Mouse (Mus musculus) myocyte (in vitro differentiated cells): ENCODE measurements around the gene Prkg2. TPM values are rescaled to one million over a fixed set of nuclear protein-coding genes. Genes with fewer than 3 reads are reported as not detected.

Experiments used
- H3K27me3 ChIP-seq: one replicate; pipeline ENCODE4 v1.6.1; 2011; ENCODE audit not compliant: control insufficient read depth, insufficient read depth, insufficient read length
- H3K36me3 ChIP-seq: one replicate; pipeline ENCODE4 v1.6.1; 2011; ENCODE audit not compliant: control insufficient read depth, insufficient read depth
- H3K4me2 ChIP-seq: one replicate; pipeline ENCODE4 v1.6.1; 2011; ENCODE audit warnings: low read depth, control low read depth
- H3K4me3 ChIP-seq: one replicate; pipeline ENCODE4 v1.5.1; 2011; ENCODE audit warnings: mild to moderate bottlenecking, control low read depth, moderate library complexity
- H3K79me2 ChIP-seq: one replicate; pipeline ENCODE4 v1.6.1; 2011; ENCODE audit not compliant: control insufficient read depth, insufficient read depth
- H3ac ChIP-seq: one replicate; pipeline ENCODE4 v1.6.1; 2011; ENCODE audit not compliant: control insufficient read depth, insufficient read length
- CEBPB ChIP-seq: IDR thresholded peaks from 2 replicates; pipeline ENCODE4 v1.6.1; 2011; ENCODE audit warnings: mild to moderate bottlenecking, moderate library complexity; ENCODE audit not compliant: poor library complexity, insufficient read depth, severe bottlenecking
- E2F4 ChIP-seq: IDR thresholded peaks from one replicate; pipeline ENCODE4 v1.6.1; 2011; ENCODE audit warnings: mild to moderate bottlenecking, control low read depth, moderate library complexity; ENCODE audit not compliant: insufficient read depth
- MAX ChIP-seq: IDR thresholded peaks from one replicate; pipeline ENCODE4 v1.6.1; 2011; ENCODE audit warnings: low read depth, mild to moderate bottlenecking, control low read depth
- MYOD1 ChIP-seq, 3 experiments: IDR thresholded peaks; one replicate each; pipeline ENCODE4 v1.6.1; 2011; ENCODE audit warnings: control low read depth in 2 of 3, low read depth in 2 of 3, mild to moderate bottlenecking in 2 of 3, moderate library complexity in 1 of 3; ENCODE audit not compliant: insufficient read length in 2 of 3, control insufficient read depth in 1 of 3
- MYOG ChIP-seq, 3 experiments: IDR thresholded peaks; one replicate each; pipeline ENCODE4 v1.6.1; 2011; ENCODE audit warnings: control low read depth in 2 of 3, low read depth in 2 of 3, mild to moderate bottlenecking in 2 of 3; ENCODE audit not compliant: insufficient read length in 2 of 3, control insufficient read depth in 1 of 3, insufficient read depth in 1 of 3
- POLR2A ChIP-seq: IDR thresholded peaks from one replicate; pipeline ENCODE4 v1.6.1; 2011; ENCODE audit warnings: low read depth, mild to moderate bottlenecking, control low read depth, moderate library complexity; ENCODE audit not compliant: insufficient read length
- POLR2AphosphoS2 ChIP-seq: IDR thresholded peaks from one replicate; pipeline ENCODE4 v1.6.1; 2011; ENCODE audit warnings: low read depth, control low read depth; ENCODE audit not compliant: insufficient read length
- REST ChIP-seq: IDR thresholded peaks from one replicate; pipeline ENCODE4 v1.6.1; 2011; ENCODE audit warnings: mild to moderate bottlenecking, control low read depth, moderate library complexity; ENCODE audit not compliant: insufficient read depth, insufficient read length
- SRF ChIP-seq: IDR thresholded peaks from one replicate; pipeline ENCODE4 v1.6.1; 2011; ENCODE audit warnings: low read depth; ENCODE audit not compliant: control insufficient read depth, insufficient read length
- TCF12 ChIP-seq: IDR thresholded peaks from one replicate; pipeline ENCODE4 v1.6.1; 2011; ENCODE audit warnings: mild to moderate bottlenecking, control low read depth; ENCODE audit not compliant: poor library complexity, insufficient read depth, severe bottlenecking
- TCF3 ChIP-seq: IDR thresholded peaks from one replicate; pipeline ENCODE4 v1.6.1; 2011; ENCODE audit warnings: low read depth, control low read depth; ENCODE audit not compliant: insufficient read length
- USF1 ChIP-seq: IDR thresholded peaks from one replicate; pipeline ENCODE4 v1.6.1; 2011; ENCODE audit warnings: low read depth, mild to moderate bottlenecking, control low read depth, moderate library complexity
- polyA plus RNA-seq: library from polyadenylated mRNA; unstranded; fragments of >200 nt; fragmentation: generic; extraction: Trizol; gene quantifications from one replicate; pipeline ENCODE4 v1.2.1, GENCODE M21; 2012; ENCODE audit warnings: missing spikeins

Prkg2 gene
- polyA plus RNA-seq, 1 experiment: 22.8 TPM

DNA sequence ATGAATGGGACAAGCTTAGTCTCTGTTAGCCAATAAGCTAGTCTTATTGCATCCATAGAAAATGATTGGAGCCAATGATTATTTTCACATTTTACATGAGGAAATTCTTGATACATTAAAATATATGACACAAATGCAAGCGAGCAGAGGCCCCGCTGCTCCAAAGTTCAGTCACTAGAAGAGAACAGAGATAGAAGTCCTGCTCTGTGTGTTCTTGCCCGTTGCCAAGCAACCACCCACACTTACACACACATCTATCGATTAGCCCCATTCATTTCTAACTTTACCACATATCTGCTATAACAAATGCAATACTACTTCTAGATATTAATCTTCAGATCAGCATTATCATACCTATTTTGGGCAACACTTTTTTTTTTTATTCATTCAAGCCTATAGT is 85.6 kb downstream of the Prkg2 start:
- Histone ChIP-seq H3ac (no peak overlapping the region), H3K4me2 (peak overlapping the region; percentile 47), H3K36me3 (peaks cover 13% of the 10 kb centered on the region), H3K4me3 (peak overlapping the region; percentile 26), H3K27me3 (no peaks in the 10 kb centered on the region), H3K79me2 (peaks cover 10% of the 10 kb centered on the region)
- no peak for TF ChIP-seq REST
- TF ChIP-seq MYOD1 (IDR thresholded peaks at IDR 0.05; ENCODE audit: control insufficient read depth in 1 of 3, insufficient read length in 2 of 3, low read depth in 2 of 3): no peak
- no peak for TF ChIP-seq CEBPB
- TF ChIP-seq MAX: no peak
- TF ChIP-seq USF1: no peak
- TF ChIP-seq MYOG (IDR thresholded peaks at IDR 0.05; ENCODE audit: control insufficient read depth in 1 of 3, insufficient read depth in 1 of 3, insufficient read length in 2 of 3, low read depth in 2 of 3): no peak
- TF ChIP-seq SRF: no peak
- TF ChIP-seq TCF3: no peak
- TF ChIP-seq POLR2A: no peak
- no peak for TF ChIP-seq E2F4
- TF ChIP-seq POLR2AphosphoS2: no peak
- TF ChIP-seq TCF12: no peak

DNA sequence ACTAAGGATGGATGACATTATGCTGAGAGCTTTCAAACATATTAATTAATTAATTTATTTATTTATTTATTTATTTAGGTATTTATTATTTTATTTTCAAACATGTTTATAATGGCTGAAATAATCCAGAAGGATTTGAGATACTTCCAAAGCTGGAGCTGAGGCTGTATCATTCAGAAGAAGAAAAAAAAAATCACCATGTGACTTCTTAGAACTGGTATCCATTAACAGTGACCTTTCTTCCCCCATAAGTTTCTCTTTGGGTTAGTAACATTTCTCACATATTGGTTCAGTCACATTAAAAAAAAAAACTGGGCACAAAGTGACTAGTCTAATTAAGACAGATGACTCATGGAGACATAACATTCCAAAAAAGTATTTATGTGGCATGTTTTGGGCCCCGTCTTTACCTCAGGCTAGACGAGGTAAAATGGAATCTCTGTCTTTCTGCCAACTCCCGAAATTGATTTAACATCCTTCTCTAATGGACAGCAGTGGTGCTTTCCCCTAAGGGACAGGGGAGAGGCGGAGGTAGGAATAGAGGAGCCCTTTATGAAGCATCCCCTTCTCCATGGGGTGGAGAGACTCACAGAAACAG is 86.6 kb downstream of the Prkg2 start:
- peaks cover 3% of the 10 kb centered on the region for H3K36me3 ChIP-seq
- TF ChIP-seq USF1 (peak; percentile 77), SRF (no peak), E2F4 (no peak)
- H3K4me3 ChIP-seq: peak overlapping the region; percentile 26

DNA sequence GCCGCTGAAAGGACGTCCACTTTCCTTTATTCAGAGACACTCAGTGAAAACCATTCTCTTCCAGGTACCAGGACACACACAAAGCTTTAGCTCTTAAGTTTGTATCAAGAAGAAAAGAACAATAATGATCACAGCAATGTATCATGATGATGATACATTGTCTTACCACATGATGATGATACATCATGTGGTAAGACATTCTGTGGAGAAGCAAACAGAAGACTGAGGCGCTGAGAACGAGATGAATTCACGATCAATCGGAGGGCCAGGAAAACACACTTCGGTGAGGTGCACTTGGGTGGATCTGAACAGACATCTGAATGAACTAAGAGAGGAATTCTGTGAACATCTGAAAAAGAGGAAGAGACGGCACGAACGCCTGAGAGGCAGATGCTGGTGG is 87.4 kb downstream of the Prkg2 start:
- H3K4me2 ChIP-seq: peak overlapping the region; percentile 74
- TF ChIP-seq USF1: peak; percentile 42
- peak; percentile 44 for TF ChIP-seq POLR2A
- TF ChIP-seq TCF3: no peak
- no peak overlapping the region for H3ac ChIP-seq
- no peaks in the 10 kb centered on the region for H3K36me3 ChIP-seq
- peak overlapping the region; percentile 26 for H3K4me3 ChIP-seq
- H3K79me2 ChIP-seq: peaks cover 6% of the 10 kb centered on the region
- H3K27me3 ChIP-seq: no peaks in the 10 kb centered on the region

More for the DNA sequence above, 86.6 kb downstream of the Prkg2 start:
- H3K79me2 ChIP-seq: peaks cover 9% of the 10 kb centered on the region
- no peaks in the 10 kb centered on the region for H3K27me3 ChIP-seq
- H3K4me2 ChIP-seq: peak overlapping the region; percentile 74
- no peak overlapping the region for H3ac ChIP-seq

DNA sequence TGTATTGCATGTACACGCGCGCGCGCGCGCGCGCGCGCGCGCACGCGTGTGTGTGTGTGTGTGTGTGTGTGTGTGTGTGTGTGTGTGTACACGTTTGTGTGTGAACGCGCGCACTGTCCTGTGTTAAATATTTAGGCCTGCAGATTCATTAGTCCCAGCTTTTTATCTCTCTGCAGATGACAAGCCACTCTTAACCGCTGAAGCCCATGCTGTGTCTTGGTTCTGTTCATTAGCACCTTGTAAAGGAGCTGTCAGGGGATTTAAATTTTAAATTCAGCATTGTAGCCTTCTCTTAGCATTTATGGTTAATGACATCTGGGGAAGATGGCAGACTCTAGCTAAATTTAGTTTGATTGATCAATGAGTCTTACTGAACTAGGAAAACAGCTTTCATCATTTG is 90.5 kb downstream of the Prkg2 start:
- TF ChIP-seq SRF: no peak
- TF ChIP-seq TCF3: no peak
- TF ChIP-seq E2F4: no peak
- TF ChIP-seq MYOG (IDR thresholded peaks at IDR 0.05; ENCODE audit: control insufficient read depth in 1 of 3, insufficient read depth in 1 of 3, insufficient read length in 2 of 3, low read depth in 2 of 3): no peak
- TF ChIP-seq USF1: no peak
- no peak for TF ChIP-seq TCF12
- no peak for TF ChIP-seq POLR2AphosphoS2
- no peak for TF ChIP-seq REST
- TF ChIP-seq MAX: no peak
- TF ChIP-seq MYOD1 (IDR thresholded peaks at IDR 0.05; ENCODE audit: control insufficient read depth in 1 of 3, insufficient read length in 2 of 3, low read depth in 2 of 3): no peak
- TF ChIP-seq CEBPB: no peak
- H3K36me3 ChIP-seq: no peaks in the 10 kb centered on the region
- H3K4me2 ChIP-seq: no peak overlapping the region
- H3K79me2 ChIP-seq: peaks cover 18% of the 10 kb centered on the region
- H3K27me3 ChIP-seq: no peaks in the 10 kb centered on the region
- H3K4me3 ChIP-seq: no peak overlapping the region
- no peak overlapping the region for H3ac ChIP-seq

DNA sequence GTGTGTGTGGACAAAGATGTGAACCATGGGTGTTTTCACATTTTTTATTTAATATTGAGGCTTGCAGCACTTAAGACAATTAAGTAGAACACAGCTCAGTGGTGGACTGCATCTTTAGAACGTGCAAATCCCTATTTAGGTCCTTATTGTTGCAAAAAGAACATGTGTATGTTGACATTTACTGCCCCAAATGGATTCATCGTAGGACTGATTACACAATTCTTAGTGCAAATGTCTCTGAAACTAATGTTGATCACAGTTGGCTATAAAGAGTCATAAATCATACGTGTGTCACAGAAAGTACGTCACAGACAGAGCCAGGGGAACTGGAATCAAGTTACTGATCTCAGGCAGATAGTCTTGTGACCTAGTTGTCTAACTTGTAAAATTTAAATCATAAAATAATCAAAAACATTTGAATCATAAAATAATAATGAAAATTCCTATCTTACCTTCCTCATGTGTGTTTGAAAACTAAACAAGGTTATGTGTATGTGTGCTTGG is 91.0 kb downstream of the Prkg2 start:
- H3K4me3 ChIP-seq: no peak overlapping the region
- H3K79me2 ChIP-seq: peaks cover 23% of the 10 kb centered on the region
- no peaks in the 10 kb centered on the region for H3K27me3 ChIP-seq
- no peak overlapping the region for H3K4me2 ChIP-seq
- no peak overlapping the region for H3ac ChIP-seq
- no peak for TF ChIP-seq REST
- TF ChIP-seq CEBPB: peak; percentile 55; the same call in 1 of the 2 replicates
- no peaks in the 10 kb centered on the region for H3K36me3 ChIP-seq

DNA sequence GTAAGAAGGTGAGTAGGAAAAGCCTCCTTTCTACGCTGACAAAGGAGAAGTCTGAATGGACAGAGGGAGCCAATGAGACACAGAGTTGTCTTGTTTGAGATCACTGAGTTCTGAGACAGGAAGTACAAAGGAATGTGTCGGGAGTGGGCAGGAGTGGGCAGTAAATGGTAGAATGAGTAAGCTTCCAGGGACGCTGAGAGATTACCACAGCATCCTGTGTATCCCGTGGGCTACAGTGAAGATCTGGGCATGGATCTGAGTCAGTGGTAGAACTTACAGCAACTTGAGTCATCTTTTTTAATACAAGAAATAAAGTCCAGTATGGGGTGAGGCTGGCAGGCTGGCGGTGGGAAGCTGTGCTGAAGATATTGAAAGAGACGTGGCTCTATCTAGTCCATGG is 93.4 kb downstream of the Prkg2 start:
- Histone ChIP-seq H3K36me3 (no peaks in the 10 kb centered on the region), H3K4me3 (peak overlapping the region; percentile 56), H3ac (peak overlapping the region; percentile 31), H3K27me3 (no peaks in the 10 kb centered on the region), H3K4me2 (peak overlapping the region; percentile 66), H3K79me2 (peaks cover 47% of the 10 kb centered on the region)
- TF ChIP-seq POLR2AphosphoS2 (peak; percentile 54), CEBPB (peak; percentile 90), POLR2A (peak; percentile 38), TCF3 (no peak)
